Comparison of ENCODE assay signal across 8 mouse cellular contexts in the genomic region with DNA sequence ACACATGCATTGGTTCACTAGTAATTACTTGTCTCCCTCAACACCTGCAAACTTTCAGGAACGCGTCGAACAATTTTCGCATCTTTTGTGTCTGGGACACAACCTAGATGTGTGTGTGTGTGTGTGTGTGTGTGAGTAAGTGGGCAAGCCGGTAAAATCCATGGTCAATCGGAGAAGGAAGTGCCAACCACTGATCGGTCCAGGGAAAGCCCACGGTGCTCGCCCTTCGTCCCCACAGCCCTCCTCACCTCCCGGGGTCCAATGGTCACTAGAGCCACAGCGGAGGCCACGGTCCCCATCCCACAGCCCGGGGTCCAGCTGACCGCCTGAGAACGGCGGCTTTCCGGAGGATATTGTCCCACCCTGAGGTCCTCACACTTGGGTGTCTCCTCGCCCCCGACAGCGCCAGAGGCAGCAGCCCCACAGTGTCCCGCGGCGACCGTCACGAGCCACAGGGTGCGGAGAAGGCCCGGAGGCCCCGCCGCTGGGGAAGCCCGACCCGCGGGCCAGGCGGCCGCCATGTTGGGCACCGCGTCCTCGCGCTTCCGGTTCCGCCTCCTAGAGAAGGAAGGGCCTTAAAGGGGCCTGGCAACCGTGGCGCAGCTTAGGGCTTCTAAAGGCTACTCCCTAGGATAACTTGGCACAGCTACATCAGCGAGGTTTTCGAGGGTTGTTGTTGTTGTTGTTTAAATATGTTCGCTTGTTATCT. TPM values are rescaled to one million over a fixed set of nuclear protein-coding genes. Genes with fewer than 3 reads are reported as not detected.
DNase-seq lines count a peak whose midpoint lies in the region; ATAC-seq and TF ChIP-seq lines count a peak whose summit lies in the region.

A gene (minus strand): TSS at position 591 of the 709 bp plus-strand sequence.

- peak within 1 kb of the TSS; percentile 89 for H3K9ac ChIP-seq in MEL (ENCODE audit: control insufficient read depth, low read depth, low read length, poor library complexity, severe bottlenecking)
- peak within 1 kb of the TSS; percentile 99 for H3K9ac ChIP-seq in forebrain, embryonic 16.5 days (replicated peaks; ENCODE audit: low read depth, low read length)
- peak within 1 kb of the TSS; percentile 88 for H3K9ac ChIP-seq in neural tube, embryonic 15.5 days (replicated peaks)

- TF ChIP-seq CTCF in MEL (IDR thresholded peaks at IDR 0.05 in 2 of 3, conservative IDR thresholded peaks at IDR 0.05 in 1 of 3; ENCODE audit: control insufficient read depth in 1 of 3, insufficient read depth in 1 of 3, low read depth in 2 of 3, low read length in 3 of 3, poor library complexity in 1 of 3, severe bottlenecking in 1 of 3): no peak
- 0 out of 2 replicates have a peak, but pooled peaks have one; percentile 20 for TF ChIP-seq CTCF in layer of hippocampus, adult 2 months (conservative IDR thresholded peaks at IDR 0.05)
- TF ChIP-seq CTCF in lung, adult 2 months (IDR thresholded peaks at IDR 0.05; ENCODE audit: insufficient read depth, low read length): no peak

- TF ChIP-seq POLR2A in MEL (IDR thresholded peaks at IDR 0.05; ENCODE audit: control insufficient read depth in 1 of 2, insufficient read depth in 1 of 2, low read depth in 1 of 2, low read length in 2 of 2, poor library complexity in 1 of 2): peak; percentile 93 to 99; a peak in 3 of 4 replicates
- TF ChIP-seq POLR2A in lung, adult 2 months (IDR thresholded peaks at IDR 0.05; ENCODE audit: borderline replicate concordance, extremely low read depth, low read depth, low read length): peak; percentile 75

- intact Hi-C loops in heart, postnatal 25 days (cut with DNase I): loop anchor here (5.0 kb wide), 1 partner anchor 631 kb away; no protein-coding TSS in a partner anchor

- H3K4me3 ChIP-seq in MEL (ENCODE audit: control insufficient read depth in 1 of 2, insufficient read depth in 1 of 2, low read depth in 2 of 2, low read length in 2 of 2): peak within 1 kb of the TSS; percentile 86 to 88
- H3K4me3 ChIP-seq in forebrain, embryonic 16.5 days (replicated peaks; ENCODE audit: low read length): peak within 1 kb of the TSS; percentile 96
- H3K4me3 ChIP-seq in layer of hippocampus, adult 2 months: peak within 1 kb of the TSS; percentile 99
- peak within 1 kb of the TSS; percentile 98 for H3K4me3 ChIP-seq in lung, adult 2 months (replicated peaks; ENCODE audit: extremely low read depth, low read depth, low read length)
- peak within 1 kb of the TSS; percentile 68 for H3K4me3 ChIP-seq in neural tube, embryonic 15.5 days (replicated peaks)

- no peak for TF ChIP-seq EP300 in MEL (IDR thresholded peaks at IDR 0.05; ENCODE audit: low read depth in 1 of 2, low read length in 2 of 2)

- H3K36me3 ChIP-seq in MEL (ENCODE audit: control insufficient read depth in 1 of 2, insufficient read depth in 2 of 2, low read length in 2 of 2): peaks cover 0 to 9% of the 10 kb centered on the region in 2 experiments; a peak in 3 of 4 replicates
- H3K36me3 ChIP-seq in forebrain, embryonic 16.5 days (ENCODE audit: control insufficient read depth, insufficient read depth): no peaks in the 10 kb centered on the region; the same call in 1 of the 2 replicates
- H3K36me3 ChIP-seq in neural tube, embryonic 15.5 days: peaks cover 9% of the 10 kb centered on the region

- H3K9me3 ChIP-seq in MEL (replicated peaks; ENCODE audit: insufficient read depth, low read length): no peaks in the 10 kb centered on the region
- H3K9me3 ChIP-seq in forebrain, embryonic 16.5 days (ENCODE audit: control insufficient read depth, low read length): no peaks in the 10 kb centered on the region
- H3K9me3 ChIP-seq in neural tube, embryonic 15.5 days (replicated peaks): no peaks in the 10 kb centered on the region

- H3K27ac ChIP-seq in MEL (ENCODE audit: control insufficient read depth, low read depth, low read length): peak within 1 kb of the TSS; percentile 13; the same call in 1 of the 2 replicates
- H3K27ac ChIP-seq in forebrain, embryonic 16.5 days (ENCODE audit: low read length): peak within 1 kb of the TSS; percentile 41; the same call in 1 of the 2 replicates
- peak within 1 kb of the TSS; percentile 94 for H3K27ac ChIP-seq in layer of hippocampus, adult 2 months
- H3K27ac ChIP-seq in neural tube, embryonic 15.5 days (replicated peaks): peak within 1 kb of the TSS; percentile 69; the same call in 1 of the 2 replicates

- H3K4me2 ChIP-seq in forebrain, embryonic 16.5 days (ENCODE audit: low read length): peak within 1 kb of the TSS; percentile 73
- H3K4me2 ChIP-seq in neural tube, embryonic 15.5 days: peak within 1 kb of the TSS; percentile 58

- WGBS in forebrain, embryonic 16.5 days: 0% methylated on average over 34 of the region's 46 CpGs
- under 1% methylated on average over 46 of the region's 46 CpGs for WGBS in lung, adult 2 months
- under 1% methylated on average over 46 of the region's 46 CpGs for WGBS in neural tube, embryonic 15.5 days

- peaks cover 3% of the 10 kb centered on the region for H3K79me2 ChIP-seq in MEL (ENCODE audit: control insufficient read depth, insufficient read depth, low read length, poor library complexity)

- peak; percentile 98 for ATAC-seq in forebrain, embryonic 16.5 days
- ATAC-seq in neural tube, embryonic 15.5 days (ENCODE audit: low FRiP score): peak; percentile 97

- H3K4me1 ChIP-seq in MEL (ENCODE audit: control insufficient read depth in 1 of 2, insufficient read depth in 2 of 2, low read length in 2 of 2): peaks cover 0 to 2% of the 10 kb centered on the region in 2 experiments; a peak in 1 of 4 replicates
- H3K4me1 ChIP-seq in forebrain, embryonic 16.5 days (replicated peaks; ENCODE audit: control insufficient read depth, insufficient read depth, low read length): peaks cover 6% of the 10 kb centered on the region
- peaks cover 4% of the 10 kb centered on the region; the same call in 1 of the 2 replicates for H3K4me1 ChIP-seq in lung, adult 2 months (ENCODE audit: control insufficient read depth, insufficient read depth, low read length)
- H3K4me1 ChIP-seq in neural tube, embryonic 15.5 days: peaks cover 13% of the 10 kb centered on the region

- no peak for TF ChIP-seq RAD21 in MEL (IDR thresholded peaks at IDR 0.05; ENCODE audit: low read depth, low read length)

- no peaks in the 10 kb centered on the region for H3K27me3 ChIP-seq in MEL (ENCODE audit: control insufficient read depth in 1 of 2, insufficient read depth in 2 of 2, low read length in 2 of 2)
- no peaks in the 10 kb centered on the region for H3K27me3 ChIP-seq in forebrain, embryonic 16.5 days (replicated peaks; ENCODE audit: control insufficient read depth, insufficient read depth, low read length)
- H3K27me3 ChIP-seq in neural tube, embryonic 15.5 days (replicated peaks): no peaks in the 10 kb centered on the region

- DNase-seq in MEL (ENCODE audit: low read depth, low spot score): peak; percentile 90
- DNase-seq in cerebellum, adult 18-20 months: peak; percentile 87
- DNase-seq in heart, postnatal 25 days (ENCODE audit: low spot score): peak; percentile 67
- DNase-seq in layer of hippocampus, adult 2 months (ENCODE audit: low spot score in 2 of 2): peak; percentile 80
- DNase-seq in lung, adult 2 months: peak; percentile 78
- DNase-seq in testis, postnatal 10 days (ENCODE audit: low spot score): peak; percentile 87

TF ChIP-seq in MEL, 35 proteins besides CTCF, POLR2A, EP300 and RAD21 (continues in another document):
- TF ChIP-seq JUND (IDR thresholded peaks at IDR 0.05; ENCODE audit: low read depth, low read length): no peak
- TF ChIP-seq MAZ (IDR thresholded peaks at IDR 0.05; ENCODE audit: low read depth, low read length): no peak
- 0 out of 2 replicates have a peak, but pooled peaks have one; percentile 17 for TF ChIP-seq MAX (IDR thresholded peaks at IDR 0.05; ENCODE audit: low read length)
- TF ChIP-seq RCOR1 (IDR thresholded peaks at IDR 0.05; ENCODE audit: low read depth, low read length): no peak
- peak; percentile 41; the same call in 1 of the 2 replicates for TF ChIP-seq POLR2AphosphoS2 (IDR thresholded peaks at IDR 0.05; ENCODE audit: low read length)
- no peak for TF ChIP-seq BHLHE40 (IDR thresholded peaks at IDR 0.05; ENCODE audit: borderline replicate concordance, low read depth, low read length)
- TF ChIP-seq ZNF384 (IDR thresholded peaks at IDR 0.05; ENCODE audit: low read depth, low read length): no peak
- 0 out of 2 replicates have a peak, but pooled peaks have one; percentile 21 for TF ChIP-seq MYC (IDR thresholded peaks at IDR 0.05; ENCODE audit: low read depth, low read length)
- TF ChIP-seq E2F4 (IDR thresholded peaks at IDR 0.05; ENCODE audit: borderline replicate concordance, low read depth, low read length): no peak
- peak; percentile 41; the same call in 1 of the 2 replicates for TF ChIP-seq TCF12 (IDR thresholded peaks at IDR 0.05; ENCODE audit: low read depth, low read length)
- 0 out of 2 replicates have a peak, but pooled peaks have one; percentile 19 for TF ChIP-seq NRF1 (IDR thresholded peaks at IDR 0.05; ENCODE audit: insufficient read depth, low read depth, low read length, poor library complexity, severe bottlenecking)
- no peak for TF ChIP-seq TAL1 (IDR thresholded peaks at IDR 0.05; ENCODE audit: low read length)
- TF ChIP-seq ZC3H11A (IDR thresholded peaks at IDR 0.05; ENCODE audit: low read depth, low read length): no peak
- TF ChIP-seq ELF1 (IDR thresholded peaks at IDR 0.05; ENCODE audit: low read depth, low read length): peak; percentile 93
- TF ChIP-seq GATA1 (IDR thresholded peaks at IDR 0.05; ENCODE audit: low read depth, low read length): no peak
- TF ChIP-seq MXI1 (IDR thresholded peaks at IDR 0.05; ENCODE audit: low read depth, low read length): peak; percentile 32; the same call in 1 of the 2 replicates
- TF ChIP-seq MEF2A (IDR thresholded peaks at IDR 0.05; ENCODE audit: extremely low read depth, insufficient replicate concordance, low read depth, low read length, poor library complexity, severe bottlenecking): no peak
- no peak for TF ChIP-seq USF2 (IDR thresholded peaks at IDR 0.05; ENCODE audit: borderline replicate concordance in 1 of 2, insufficient read depth in 1 of 2, low read depth in 1 of 2, low read length in 2 of 2)
- no peak; the same call in 1 of the 2 replicates for TF ChIP-seq ETS1 (IDR thresholded peaks at IDR 0.05; ENCODE audit: low read depth, low read length)
- TF ChIP-seq KAT2A (conservative IDR thresholded peaks at IDR 0.05; ENCODE audit: low read depth, low read length): no peak; the same call in 1 of the 2 replicates

RNA-seq across cellular contexts. Expression of the gene that starts here (rescaled TPM):
- 14.9 and 16.6 TPM in 2 replicates for total RNA-seq in MEL (2012; rRNA removed)
- polyA plus RNA-seq in MEL (2012; ENCODE audit: insufficient read depth in 1 of 2, insufficient read length in 2 of 2, low read depth in 1 of 2, low replicate concordance in 2 of 2, missing spikeins in 1 of 2): 10 to 100 TPM in 1 of 2 experiments, not detected in 1; 25.7 TPM
- 112 and 119 TPM in 2 replicates for polyA plus RNA-seq in forebrain, embryonic 16.5 days (2015; fragmentation: Nextera tagmentation; extraction: Ambion mirVana)
- 10 to 100 TPM; 42.8 to 46.3 TPM for total RNA-seq in heart, postnatal 25 days (2021)
- total RNA-seq in layer of hippocampus, adult 2 months (2021): 10 to 100 TPM; 39.4 to 40.6 TPM
- 14.8 and 17.6 TPM in 2 replicates for polyA plus RNA-seq in lung, adult 2 months (2012; rRNA removed)
- polyA plus RNA-seq in neural tube, embryonic 15.5 days (2015; fragmentation: Nextera tagmentation; extraction: Ambion mirVana): 127 and 151 TPM in 2 replicates

Comparison
In these comparisons a context has a peak if more than half of its experiments do, and no peak if none do; other contexts are left out.
1. Peak in every context shown above with its lines: DNase-seq, ATAC-seq, H3K4me3 ChIP-seq and H3K27ac ChIP-seq.
2. H3K27ac ChIP-seq: peak in every context shown above with its lines; median percentile 94 in layer of hippocampus, adult 2 months; 69 in neural tube, embryonic 15.5 days; 41 in forebrain, embryonic 16.5 days; 13 in MEL.